Mouse (Mus musculus) midbrain, embryonic 14.5 days (tissue): ENCODE measurements at regions not wholly inside any gene's neighbourhood (a gene's known extent, or its start where the extent isn't known, plus 50 kb on each side); places are given as distances from the start of the nearest gene placed in this dataset.

Experiments used
- ATAC-seq: fragments of 200-750 bp; cut with Nextera tagmentation; 2 replicates; pipeline ENCODE4 v1.8.0; 2017; ENCODE audit warnings: moderate number of reproducible peaks, moderate library complexity; ENCODE audit not compliant: low FRiP score, low TSS enrichment
- DNase-seq: peaks from one replicate; pipeline ENCODE4 v3.0.0-alpha.2; 2015
- H3K27ac ChIP-seq: fragments of 300-500 bp; sonication (generic); replicated peaks from 2 replicates; pipeline ENCODE4 v1.5.1; 2014; ENCODE audit warnings: mild to moderate bottlenecking, low read depth, low read length, moderate library complexity
- H3K27me3 ChIP-seq: fragments of 300-500 bp; sonication (generic); 2 replicates; pipeline ENCODE4 v1.6.1; 2014; ENCODE audit warnings: low read length, control low read depth, mixed read lengths; ENCODE audit not compliant: control insufficient read depth, insufficient read depth
- H3K36me3 ChIP-seq: fragments of 300-500 bp; sonication (generic); 2 replicates; pipeline ENCODE4 v1.6.1; 2014; ENCODE audit warnings: low read length, control low read depth; ENCODE audit not compliant: control insufficient read depth, insufficient read depth
- H3K4me1 ChIP-seq: fragments of 300-500 bp; sonication (generic); 2 replicates; pipeline ENCODE4 v1.6.1; 2014; ENCODE audit warnings: mild to moderate bottlenecking, antibody characterized with exemption, low read length, control low read depth; ENCODE audit not compliant: control insufficient read depth, insufficient read depth
- H3K4me2 ChIP-seq: fragments of 300-500 bp; sonication (generic); 2 replicates; pipeline ENCODE4 v1.6.1; 2014; ENCODE audit warnings: mild to moderate bottlenecking, low read length, moderate library complexity
- H3K4me3 ChIP-seq: fragments of 300-500 bp; sonication (generic); replicated peaks from 2 replicates; pipeline ENCODE4 v1.5.1; 2014; ENCODE audit warnings: low read depth, low read length
- H3K9ac ChIP-seq: fragments of 300-500 bp; sonication (generic); replicated peaks from 2 replicates; pipeline ENCODE4 v1.6.1; 2014; ENCODE audit warnings: mild to moderate bottlenecking, low read length, moderate library complexity
- H3K9me3 ChIP-seq: fragments of 300-500 bp; sonication (generic); 2 replicates; pipeline ENCODE4 v1.6.1; 2016; ENCODE audit warnings: low read length, control low read depth, mixed read lengths; ENCODE audit not compliant: control insufficient read depth
- WGBS: fragments of 180-500 bp; shearing (Covaris S2); extraction: QIAGEN DNeasy Blood & Tissue Kit; methylation state at CpG from one replicate; pipeline ENCODE4 v1.1.7; 2014; 5-methylcytosine and 5-hydroxymethylcytosine counted together

GRCm38 (mm10) chr16:84606010-84606803 is 91.3 kb downstream of the A730009L09Rik start:
- 79% methylated on average over 5 of the region's 5 CpGs for WGBS
- Histone ChIP-seq H3K4me3 (no peak overlapping the region), H3K27ac (no peak overlapping the region)

DNA sequence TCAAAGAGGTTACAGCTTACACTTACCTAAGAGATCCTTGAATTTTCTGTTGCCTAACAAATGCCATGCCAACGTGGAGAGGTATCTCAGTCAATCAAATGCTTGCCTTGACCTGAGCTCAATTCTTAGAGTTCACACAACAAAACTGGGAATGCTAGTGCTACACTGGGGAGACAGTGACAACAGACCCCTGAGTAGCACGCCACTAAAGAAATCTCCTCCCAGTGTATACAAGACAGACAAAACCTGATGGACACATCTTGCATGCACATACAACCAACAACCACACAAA is 91.8 kb downstream of the A730009L09Rik start:
- Histone ChIP-seq H3K4me3 (no peak overlapping the region), H3K4me1 (no peaks in the 10 kb centered on the region), H3K4me2 (no peak overlapping the region), H3K9me3 (no peaks in the 10 kb centered on the region), H3K27me3 (no peaks in the 10 kb centered on the region), H3K36me3 (no peaks in the 10 kb centered on the region), H3K27ac (no peak overlapping the region), H3K9ac (no peak overlapping the region)
- no peak for ATAC-seq
- WGBS, result 76% methylated on average over 2 of the region's 2 CpGs
- DNase-seq, result no peak

More at GRCm38 (mm10) chr16:84606010-84606803, 91.3 kb downstream of the A730009L09Rik start:
- no peaks in the 10 kb centered on the region for H3K27me3 ChIP-seq
- no peaks in the 10 kb centered on the region for H3K9me3 ChIP-seq
- no peaks in the 10 kb centered on the region for H3K36me3 ChIP-seq
- no peak overlapping the region for H3K4me2 ChIP-seq
- DNase-seq (no peak), ATAC-seq (no peak)
- no peaks in the 10 kb centered on the region for H3K4me1 ChIP-seq
- H3K9ac ChIP-seq, result no peak overlapping the region

DNA sequence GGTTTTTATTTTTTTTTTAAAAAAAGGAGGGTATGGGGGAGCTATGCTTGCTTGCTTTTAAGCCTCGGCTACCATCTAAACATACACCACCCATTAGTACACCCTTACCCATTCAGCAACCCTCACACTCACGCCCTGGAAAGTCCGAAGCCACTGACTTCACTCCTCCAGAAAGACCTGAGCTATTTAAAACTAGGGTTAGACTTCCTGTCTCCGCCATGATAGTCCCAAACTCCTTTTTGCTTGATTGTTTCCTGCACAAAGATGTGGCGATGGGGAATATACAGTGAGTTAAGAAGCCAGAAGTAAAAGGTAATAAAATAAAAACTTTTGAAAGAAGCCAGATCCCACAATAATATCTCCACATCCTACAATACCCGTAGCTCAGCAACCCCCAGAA is 92.6 kb downstream of the A730009L09Rik start:
- H3K4me1 ChIP-seq, result no peaks in the 10 kb centered on the region
- 91% methylated on average over 6 of the region's 6 CpGs for WGBS
- no peak overlapping the region for H3K4me2 ChIP-seq
- H3K27me3 ChIP-seq, result no peaks in the 10 kb centered on the region
- DNase-seq (no peak), ATAC-seq (no peak)
- H3K9ac ChIP-seq, result no peak overlapping the region
- H3K27ac ChIP-seq, result no peak overlapping the region
- H3K9me3 ChIP-seq, result no peaks in the 10 kb centered on the region
- H3K4me3 ChIP-seq, result no peak overlapping the region
- H3K36me3 ChIP-seq, result no peaks in the 10 kb centered on the region

DNA sequence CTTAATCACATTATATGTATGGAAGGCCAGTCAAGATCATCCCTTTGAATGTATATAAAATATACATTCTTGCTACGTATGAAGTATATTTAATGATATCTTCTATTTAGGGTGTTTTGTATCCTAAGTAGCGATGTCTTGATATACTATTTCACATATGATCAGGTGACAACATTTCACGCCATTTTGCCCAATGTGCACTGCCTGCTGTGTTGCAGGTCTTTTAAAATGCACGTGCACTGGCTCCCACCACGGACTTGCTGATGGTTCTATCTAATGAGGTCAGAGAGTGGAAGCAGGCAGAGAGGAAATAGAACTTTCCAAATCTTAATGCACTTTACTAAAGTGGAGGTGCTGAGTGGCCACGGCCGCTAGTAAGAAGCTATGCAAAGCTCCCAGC is 100.8 kb downstream of the A730009L09Rik start:
- Histone ChIP-seq H3K4me3 (no peak overlapping the region), H3K9me3 (no peaks in the 10 kb centered on the region), H3K27ac (no peak overlapping the region), H3K27me3 (no peaks in the 10 kb centered on the region), H3K36me3 (no peaks in the 10 kb centered on the region), H3K4me1 (no peaks in the 10 kb centered on the region), H3K9ac (no peak overlapping the region), H3K4me2 (no peak overlapping the region)
- 91% methylated on average over 7 of the region's 7 CpGs for WGBS
- no peak for DNase-seq
- ATAC-seq, result no peak

GRCm38 (mm10) chr16:84616132-84616531 is 101.2 kb downstream of the A730009L09Rik start:
- no peak overlapping the region for H3K4me2 ChIP-seq
- H3K27ac ChIP-seq, result no peak overlapping the region
- DNase-seq (no peak), ATAC-seq (no peak)
- no peaks in the 10 kb centered on the region for H3K27me3 ChIP-seq
- WGBS, result 70% methylated on average over 1 of the region's 1 CpGs
- H3K36me3 ChIP-seq, result no peaks in the 10 kb centered on the region
- no peaks in the 10 kb centered on the region for H3K9me3 ChIP-seq
- no peak overlapping the region for H3K4me3 ChIP-seq
- no peak overlapping the region for H3K9ac ChIP-seq
- no peaks in the 10 kb centered on the region for H3K4me1 ChIP-seq

DNA sequence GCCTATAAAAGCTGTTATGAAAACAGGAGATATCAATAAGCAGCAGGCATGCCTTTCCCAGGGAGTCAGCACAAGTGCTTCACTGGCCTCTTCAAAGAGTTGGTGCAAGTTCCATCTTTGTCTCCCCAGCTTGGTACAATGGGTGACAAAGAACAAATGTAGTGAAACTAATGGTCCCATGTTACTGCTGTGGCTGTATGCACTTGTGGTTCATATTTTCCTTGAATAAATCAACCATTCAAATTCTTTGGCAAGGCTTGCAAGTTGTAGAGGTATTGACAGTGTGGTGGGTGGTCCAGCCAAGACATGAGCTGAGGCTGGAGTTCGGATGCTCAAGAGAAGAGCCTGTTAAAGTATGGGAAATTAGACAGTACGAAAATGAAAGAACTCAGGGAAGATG is 103.5 kb downstream of the A730009L09Rik start:
- H3K27ac ChIP-seq, result no peak overlapping the region
- H3K4me1 ChIP-seq, result no peaks in the 10 kb centered on the region
- no peaks in the 10 kb centered on the region for H3K36me3 ChIP-seq
- H3K4me3 ChIP-seq, result no peak overlapping the region
- no peak overlapping the region for H3K4me2 ChIP-seq
- H3K9me3 ChIP-seq, result no peaks in the 10 kb centered on the region
- WGBS, result 90% methylated on average over 2 of the region's 2 CpGs
- ATAC-seq (no peak), DNase-seq (no peak)
- no peaks in the 10 kb centered on the region for H3K27me3 ChIP-seq
- no peak overlapping the region for H3K9ac ChIP-seq

DNA sequence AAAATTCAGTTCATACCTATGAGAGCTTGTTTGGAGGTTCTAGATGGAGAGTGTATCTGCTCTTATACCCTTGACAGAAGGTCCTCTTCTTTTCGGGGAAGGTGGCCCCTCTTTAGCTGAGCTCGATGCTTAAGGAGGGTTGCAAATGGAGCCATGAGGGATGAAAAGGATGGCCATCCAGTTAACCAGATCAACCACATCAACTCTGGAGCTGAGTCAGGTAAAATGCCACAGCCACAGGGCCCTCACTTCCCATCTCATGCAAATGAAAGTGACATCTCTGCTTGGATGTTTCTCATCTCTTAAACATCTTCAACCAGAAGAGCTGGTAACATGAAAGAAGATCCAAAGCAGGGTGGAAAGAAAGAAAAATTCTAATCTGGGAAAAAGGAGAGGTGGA is 105.0 kb downstream of the A730009L09Rik start:
- Histone ChIP-seq H3K27me3 (no peaks in the 10 kb centered on the region), H3K4me1 (no peaks in the 10 kb centered on the region), H3K4me3 (no peak overlapping the region), H3K9ac (no peak overlapping the region), H3K36me3 (no peaks in the 10 kb centered on the region), H3K9me3 (no peaks in the 10 kb centered on the region), H3K4me2 (no peak overlapping the region), H3K27ac (no peak overlapping the region)
- DNase-seq, result no peak
- WGBS, result 88% methylated on average over 2 of the region's 2 CpGs
- ATAC-seq, result no peak

DNA sequence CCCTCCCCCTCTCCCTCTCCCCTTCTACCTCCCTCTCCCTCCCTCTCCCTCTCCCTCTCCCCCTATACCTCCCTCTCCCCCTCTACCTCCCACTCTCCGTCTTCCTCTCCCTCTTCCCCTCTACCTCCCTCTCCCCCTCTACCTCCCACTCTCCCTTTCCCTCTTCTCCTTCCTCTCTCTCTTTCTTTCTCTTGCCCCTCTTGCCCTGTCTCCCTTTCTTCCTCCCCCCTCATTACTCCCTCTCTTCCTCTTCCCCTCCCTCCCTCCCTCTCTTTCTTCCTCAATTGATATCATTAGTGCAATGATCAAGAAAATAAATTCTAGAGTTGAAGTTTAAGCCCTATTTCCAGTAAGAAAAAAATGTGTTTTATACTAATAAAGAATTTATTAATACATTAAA is 105.9 kb downstream of the A730009L09Rik start:
- DNase-seq (no peak), ATAC-seq (no peak)
- Histone ChIP-seq H3K27ac (no peak overlapping the region), H3K4me3 (no peak overlapping the region), H3K27me3 (no peaks in the 10 kb centered on the region), H3K4me2 (no peak overlapping the region), H3K36me3 (no peaks in the 10 kb centered on the region), H3K4me1 (no peaks in the 10 kb centered on the region), H3K9ac (no peak overlapping the region), H3K9me3 (no peaks in the 10 kb centered on the region)
- WGBS, result no CpG with 5 or more reads among the region's 1 CpGs

DNA sequence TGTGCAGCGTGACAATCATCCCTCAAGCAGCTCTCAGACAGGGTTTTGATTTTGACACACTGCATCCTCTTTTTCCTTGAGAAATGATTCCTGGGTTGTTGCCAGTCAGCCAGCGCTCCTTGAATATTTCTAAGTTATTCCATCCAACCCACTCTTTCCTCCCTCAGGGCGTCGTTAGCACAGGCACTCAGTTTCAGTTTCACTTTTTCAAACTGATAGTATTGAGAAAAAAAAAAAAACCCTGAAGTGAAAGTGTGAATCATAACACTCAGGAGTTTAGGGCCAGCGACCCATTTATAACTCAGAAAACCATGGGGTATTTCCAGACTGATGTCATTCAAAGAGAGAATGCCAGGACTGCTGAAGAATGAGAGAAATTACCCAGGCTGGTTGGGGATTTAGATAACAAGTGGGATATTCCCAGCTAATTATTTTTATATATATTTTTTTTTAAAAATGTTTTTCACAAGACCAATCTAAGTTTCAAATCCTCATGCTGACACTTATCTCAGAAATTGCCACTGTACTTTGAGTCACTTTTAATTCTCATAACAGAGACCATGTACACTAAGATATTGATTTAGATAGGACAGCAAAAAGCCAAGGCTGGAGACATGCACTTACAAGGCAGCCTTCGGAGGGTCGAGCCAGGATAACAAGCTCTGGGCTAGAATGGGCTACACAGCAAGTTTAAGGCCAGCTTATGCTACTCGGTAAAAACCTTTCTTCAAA is 106.5 kb downstream of the A730009L09Rik start:
- Histone ChIP-seq H3K9ac (no peak overlapping the region), H3K4me2 (no peak overlapping the region)
- no peak for ATAC-seq

More for the DNA sequence above, 106.5 kb downstream of the A730009L09Rik start:
- no peaks in the 10 kb centered on the region for H3K36me3 ChIP-seq
- DNase-seq, result peak; percentile 78
- H3K9me3 ChIP-seq, result no peaks in the 10 kb centered on the region
- no peaks in the 10 kb centered on the region for H3K4me1 ChIP-seq
- WGBS, result 67% methylated on average over 8 of the region's 8 CpGs
- H3K4me3 ChIP-seq, result no peak overlapping the region
- no peak overlapping the region for H3K27ac ChIP-seq
- H3K27me3 ChIP-seq, result no peaks in the 10 kb centered on the region
